Mouse (Mus musculus): Measurements from ENCODE around the gene Sec61b.

GRCm38 (mm10) chr4:47449586-47450522 lies 24.6 kb upstream of the Sec61b start:
- TF ChIP-seq CTCF (conservative IDR thresholded peaks at IDR 0.05; ENCODE audit: insufficient read depth, insufficient read length, low read depth, low read length) = no peak
- no peak for TF ChIP-seq POLR2A (IDR thresholded peaks at IDR 0.05; ENCODE audit: low read depth, low read length)
